Mouse (Mus musculus) heart, embryonic 16.5 days (tissue): Measurements from ENCODE around the gene Cstf3. TPM values are rescaled to one million over a fixed set of nuclear protein-coding genes. Genes with fewer than 3 reads are reported as not detected.
"Not testable (repeated sequence)": the region's sequence is repeated elsewhere in the genome, so short reads cannot be mapped to it uniquely, and the experiment has no call there.

Experiments
- ATAC-seq: fragments of 200-750 bp; cut with Nextera tagmentation; replicated peaks from 2 replicates; pipeline ENCODE4 v1.8.0; 2017; ENCODE audit warnings: moderate number of reproducible peaks; ENCODE audit not compliant: insufficient read depth, low FRiP score; ENCODE audit errors: extremely low read depth
- H3K27ac ChIP-seq: fragments of 300-500 bp; sonication (generic); 2 replicates; pipeline ENCODE4 v1.5.1; 2014; ENCODE audit warnings: mild to moderate bottlenecking, low read length, control low read depth, moderate library complexity
- H3K27me3 ChIP-seq: fragments of 300-500 bp; sonication (generic); 2 replicates; pipeline ENCODE4 v1.6.1; 2014; ENCODE audit warnings: low read length, mixed read lengths; ENCODE audit not compliant: control insufficient read depth, insufficient read depth
- H3K36me3 ChIP-seq: fragments of 300-500 bp; sonication (generic); 2 replicates; pipeline ENCODE4 v1.6.1; 2014; ENCODE audit not compliant: control insufficient read depth, insufficient read depth
- H3K4me1 ChIP-seq: fragments of 300-500 bp; sonication (generic); 2 replicates; pipeline ENCODE4 v1.6.1; 2014; ENCODE audit warnings: low read length, mixed read lengths; ENCODE audit not compliant: control insufficient read depth, insufficient read depth
- H3K4me2 ChIP-seq: fragments of 300-500 bp; sonication (generic); 2 replicates; pipeline ENCODE4 v1.6.1; 2014; ENCODE audit warnings: low read depth, mild to moderate bottlenecking, control low read depth, low read length
- H3K4me3 ChIP-seq: fragments of 300-500 bp; sonication (generic); 2 replicates; pipeline ENCODE4 v1.5.1; 2014; ENCODE audit warnings: mild to moderate bottlenecking, control low read depth, low read length
- H3K9ac ChIP-seq: fragments of 300-500 bp; sonication (generic); 2 replicates; pipeline ENCODE4 v1.6.1; 2014; ENCODE audit warnings: low read length, control low read depth
- H3K9me3 ChIP-seq: fragments of 300-500 bp; sonication (generic); replicated peaks from 2 replicates; pipeline ENCODE4 v1.6.1; 2016; ENCODE audit warnings: low read length; ENCODE audit not compliant: control insufficient read depth
- WGBS: fragments of 180-500 bp; shearing (Covaris S2); extraction: QIAGEN DNeasy Blood & Tissue Kit; methylation state at CpG from one replicate; pipeline ENCODE4 v1.1.7; 2014; 5-methylcytosine and 5-hydroxymethylcytosine counted together
- polyA plus RNA-seq: library from polyadenylated mRNA; unstranded; fragments of >200 nt; fragmentation: Nextera tagmentation; extraction: Ambion mirVana; gene quantifications from 2 replicates; pipeline ENCODE4 v1.2.1, GENCODE M21; 2015

Gene Cstf3
- polyA plus RNA-seq, result 46.3 and 54.3 TPM in 2 replicates

- H3K9me3 ChIP-seq, result no peaks in the 10 kb centered on the region
- no peaks in the 10 kb centered on the region for H3K27me3 ChIP-seq
- H3K4me2 ChIP-seq, result peak within 1 kb of the TSS; percentile 81
- H3K4me3 ChIP-seq, result peak within 1 kb of the TSS; percentile 99
- H3K27ac ChIP-seq, result peak within 1 kb of the TSS; percentile 91
- H3K9ac ChIP-seq, result peak within 1 kb of the TSS; percentile 96
- 0% methylated on average over 59 of the region's 59 CpGs for WGBS
- peaks cover 4% of the 10 kb centered on the region; the same call in 1 of the 2 replicates for H3K36me3 ChIP-seq
- peaks cover 19% of the 10 kb centered on the region for H3K4me1 ChIP-seq
- peak; percentile 99 for ATAC-seq
Measured at GRCm38 (mm10) chr2:104590068-104590828, at the start of gene Cstf3. Gene Cstf3, plus strand, starts transcription at chr2:104590523.

GRCm38 (mm10) chr2:104556711-104557110 lies 33.6 kb upstream of the Cstf3 start:
- not testable (repeated sequence) for H3K36me3 ChIP-seq, H3K27me3 ChIP-seq, H3K9me3 ChIP-seq, ATAC-seq, H3K4me1 ChIP-seq, H3K9ac ChIP-seq, H3K27ac ChIP-seq, H3K4me3 ChIP-seq, H3K4me2 ChIP-seq
- 86% methylated on average over 22 of the region's 22 CpGs for WGBS

- Histone ChIP-seq H3K4me2 (no peak overlapping the region), H3K27ac (no peak overlapping the region), H3K4me1 (no peaks in the 10 kb centered on the region), H3K4me3 (no peak overlapping the region), H3K9me3 (0 out of 2 replicates have a peak, but pooled peaks cover 2% of the 10 kb centered on the region), H3K36me3 (no peaks in the 10 kb centered on the region), H3K9ac (no peak overlapping the region), H3K27me3 (no peaks in the 10 kb centered on the region)
- WGBS, result 80% methylated on average over 9 of the region's 9 CpGs
- no peak for ATAC-seq
Measured at GRCm38 (mm10) chr2:104557722-104558121, 32.6 kb upstream of the Cstf3 start.

- H3K4me3 ChIP-seq, result no peak overlapping the region
- H3K9me3 ChIP-seq, result 0 out of 2 replicates have a peak, but pooled peaks cover 2% of the 10 kb centered on the region
- H3K27me3 ChIP-seq, result no peaks in the 10 kb centered on the region
- no peak for ATAC-seq
- no peak overlapping the region for H3K9ac ChIP-seq
- H3K4me2 ChIP-seq, result no peak overlapping the region
- H3K27ac ChIP-seq, result no peak overlapping the region
- 84% methylated on average over 4 of the region's 4 CpGs for WGBS
- no peaks in the 10 kb centered on the region for H3K4me1 ChIP-seq
- no peaks in the 10 kb centered on the region for H3K36me3 ChIP-seq
Measured at GRCm38 (mm10) chr2:104558326-104558725, 32.0 kb upstream of the Cstf3 start.

- H3K4me3 ChIP-seq, result no peak overlapping the region
- no peaks in the 10 kb centered on the region for H3K4me1 ChIP-seq
- WGBS, result 60% methylated on average over 6 of the region's 6 CpGs
- H3K9me3 ChIP-seq, result 0 out of 2 replicates have a peak, but pooled peaks cover 2% of the 10 kb centered on the region
- H3K36me3 ChIP-seq, result no peaks in the 10 kb centered on the region
- no peak overlapping the region for H3K27ac ChIP-seq
- H3K4me2 ChIP-seq, result no peak overlapping the region
- H3K9ac ChIP-seq, result no peak overlapping the region
- ATAC-seq, result no peak
- H3K27me3 ChIP-seq, result no peaks in the 10 kb centered on the region
Measured at GRCm38 (mm10) chr2:104558938-104559337, 31.4 kb upstream of the Cstf3 start.

- H3K27ac ChIP-seq, result no peak overlapping the region
- no peaks in the 10 kb centered on the region for H3K36me3 ChIP-seq
- H3K9me3 ChIP-seq, result 0 out of 2 replicates have a peak, but pooled peaks cover under 1% of the 10 kb centered on the region
- H3K27me3 ChIP-seq, result no peaks in the 10 kb centered on the region
- no peak for ATAC-seq
- H3K4me2 ChIP-seq, result no peak overlapping the region
- no peaks in the 10 kb centered on the region for H3K4me1 ChIP-seq
- no peak overlapping the region for H3K4me3 ChIP-seq
- no peak overlapping the region for H3K9ac ChIP-seq
- WGBS, result 79% methylated on average over 4 of the region's 4 CpGs
Measured at GRCm38 (mm10) chr2:104559591-104560380, 30.5 kb upstream of the Cstf3 start.

GRCm38 (mm10) chr2:104561386-104561785 lies 28.9 kb upstream of the Cstf3 start:
- Histone ChIP-seq H3K27me3 (no peaks in the 10 kb centered on the region), H3K27ac (no peak overlapping the region), H3K36me3 (no peaks in the 10 kb centered on the region), H3K4me3 (no peak overlapping the region), H3K4me1 (no peaks in the 10 kb centered on the region), H3K9ac (no peak overlapping the region), H3K9me3 (no peaks in the 10 kb centered on the region), H3K4me2 (no peak overlapping the region)
- ATAC-seq, result no peak
- WGBS, result 88% methylated on average over 6 of the region's 6 CpGs

GRCm38 (mm10) chr2:104561986-104562532 lies 28.3 kb upstream of the Cstf3 start:
- Histone ChIP-seq H3K27me3 (no peaks in the 10 kb centered on the region), H3K27ac (no peak overlapping the region), H3K36me3 (no peaks in the 10 kb centered on the region), H3K4me1 (no peaks in the 10 kb centered on the region), H3K4me2 (no peak overlapping the region), H3K9ac (no peak overlapping the region), H3K9me3 (no peaks in the 10 kb centered on the region), H3K4me3 (no peak overlapping the region)
- 84% methylated on average over 4 of the region's 4 CpGs for WGBS
- ATAC-seq, result no peak

GRCm38 (mm10) chr2:104572066-104572465 lies 18.3 kb upstream of the Cstf3 start:
- H3K9ac ChIP-seq, result no peak overlapping the region
- WGBS, result 88% methylated on average over 6 of the region's 6 CpGs
- H3K27ac ChIP-seq, result no peak overlapping the region
- H3K27me3 ChIP-seq, result no peaks in the 10 kb centered on the region
- no peaks in the 10 kb centered on the region for H3K36me3 ChIP-seq
- H3K4me1 ChIP-seq, result no peaks in the 10 kb centered on the region
- H3K4me2 ChIP-seq, result no peak overlapping the region
- no peak overlapping the region for H3K4me3 ChIP-seq
- ATAC-seq, result no peak
- H3K9me3 ChIP-seq, result peaks cover 3% of the 10 kb centered on the region
